Comparison of ENCODE assay signal across 8 mouse cellular contexts in genomic region chr17:47873341-47873791, GRCm38 (mm10). TPM values are rescaled to one million over a fixed set of nuclear protein-coding genes. Genes with fewer than 3 reads are reported as not detected.
DNase-seq lines count a peak whose midpoint lies in the region; ATAC-seq lines count a peak whose summit lies in the region.

No protein-coding gene starts in this region.

- H3K4me2 ChIP-seq in embryonic facial prominence, embryonic 14.5 days (ENCODE audit: low read depth, low read length), result no peak overlapping the region; the same call in 1 of the 2 replicates
- H3K4me2 ChIP-seq in limb, embryonic 13.5 days (replicated peaks), result peak overlapping the region; percentile 28; the same call in 1 of the 2 replicates
- peak overlapping the region; percentile 33 for H3K4me2 ChIP-seq in midbrain, embryonic 15.5 days

- no peak overlapping the region for H3K4me3 ChIP-seq in embryonic facial prominence, embryonic 14.5 days (ENCODE audit: low read depth, low read length)
- no peak overlapping the region for H3K4me3 ChIP-seq in limb, embryonic 13.5 days
- no peak overlapping the region for H3K4me3 ChIP-seq in midbrain, embryonic 15.5 days

- H3K27ac ChIP-seq in embryonic facial prominence, embryonic 14.5 days (replicated peaks; ENCODE audit: low read depth, low read length), result no peak overlapping the region
- no peak overlapping the region for H3K27ac ChIP-seq in limb, embryonic 13.5 days
- peak overlapping the region; percentile 82 for H3K27ac ChIP-seq in midbrain, embryonic 15.5 days

- no peaks in the 10 kb centered on the region for H3K9me3 ChIP-seq in embryonic facial prominence, embryonic 14.5 days (ENCODE audit: control insufficient read depth, low read length)
- H3K9me3 ChIP-seq in limb, embryonic 13.5 days, result no peaks in the 10 kb centered on the region
- H3K9me3 ChIP-seq in midbrain, embryonic 15.5 days, result no peaks in the 10 kb centered on the region

- DNase-seq in 3134 (ENCODE audit: extremely low read depth, insufficient read length, low spot score), result peak; percentile 42
- peak; percentile 68 for DNase-seq in adrenal gland, postnatal 25 days
- peak; percentile 83 for DNase-seq in embryonic facial prominence, embryonic 14.5 days (ENCODE audit: low spot score)
- peak; percentile 80 to 87 for DNase-seq in heart, adult 9 months (ENCODE audit: low spot score in 2 of 2)
- DNase-seq in kidney, adult 9 months, result peak; percentile 87
- DNase-seq in spleen, postnatal 10 days (ENCODE audit: low spot score in 2 of 2), result peak; percentile 77 to 87

- peak; percentile 58 for ATAC-seq in embryonic facial prominence, embryonic 14.5 days (ENCODE audit: low read depth)
- ATAC-seq in limb, embryonic 13.5 days (ENCODE audit: low FRiP score, low read depth), result peak; percentile 16; the same call in 1 of the 2 replicates
- ATAC-seq in midbrain, embryonic 15.5 days (replicated peaks), result peak; percentile 31

- peaks cover 12% of the 10 kb centered on the region for H3K4me1 ChIP-seq in embryonic facial prominence, embryonic 14.5 days (ENCODE audit: control insufficient read depth, insufficient read depth, low read length)
- peaks cover 41% of the 10 kb centered on the region for H3K4me1 ChIP-seq in limb, embryonic 13.5 days
- peaks cover 63% of the 10 kb centered on the region for H3K4me1 ChIP-seq in midbrain, embryonic 15.5 days

- H3K27me3 ChIP-seq in embryonic facial prominence, embryonic 14.5 days (replicated peaks; ENCODE audit: control insufficient read depth, insufficient read depth, low read length), result no peaks in the 10 kb centered on the region
- H3K27me3 ChIP-seq in limb, embryonic 13.5 days, result no peaks in the 10 kb centered on the region
- H3K27me3 ChIP-seq in midbrain, embryonic 15.5 days (replicated peaks), result no peaks in the 10 kb centered on the region

- H3K36me3 ChIP-seq in embryonic facial prominence, embryonic 14.5 days (ENCODE audit: control insufficient read depth, insufficient read depth, low read length), result peaks cover 80% of the 10 kb centered on the region
- H3K36me3 ChIP-seq in limb, embryonic 13.5 days, result peaks cover 95% of the 10 kb centered on the region
- 0 out of 2 replicates have a peak, but pooled peaks cover 10% of the 10 kb centered on the region for H3K36me3 ChIP-seq in midbrain, embryonic 15.5 days (replicated peaks)

- WGBS in embryonic facial prominence, embryonic 14.5 days, result 8% methylated on average over 9 of the region's 9 CpGs
- WGBS in limb, embryonic 13.5 days, result 14% methylated on average over 9 of the region's 9 CpGs
- 10% methylated on average over 9 of the region's 9 CpGs for WGBS in midbrain, embryonic 15.5 days

- no peak overlapping the region for H3K9ac ChIP-seq in embryonic facial prominence, embryonic 14.5 days (ENCODE audit: low read depth, low read length)
- H3K9ac ChIP-seq in limb, embryonic 13.5 days, result no peak overlapping the region
- H3K9ac ChIP-seq in midbrain, embryonic 15.5 days, result no peak overlapping the region

RNA-seq across cellular contexts. Expression of gene Mdfi, which starts 38.9 kb away (rescaled TPM):
- 2.4 TPM in 1 of 2 replicates, not detected in the other for total RNA-seq in adrenal gland, postnatal 25 days (2021)
- 54.5 and 64.6 TPM in 2 replicates for polyA plus RNA-seq in embryonic facial prominence, embryonic 14.5 days (2014; fragmentation: Nextera tagmentation; extraction: Ambion mirVana)
- 30.9 and 33.9 TPM in 2 replicates for polyA plus RNA-seq in limb, embryonic 13.5 days (2015; fragmentation: Nextera tagmentation; extraction: Ambion mirVana)
- polyA plus RNA-seq in midbrain, embryonic 15.5 days (2015; fragmentation: Nextera tagmentation; extraction: Ambion mirVana), result 2.7 and 3.6 TPM in 2 replicates

RNA-seq across cellular contexts. Expression of gene Foxp4, which starts 51.1 kb away (rescaled TPM):
- 25.1 and 33.4 TPM in 2 replicates for total RNA-seq in adrenal gland, postnatal 25 days (2021)
- 21.0 and 22.7 TPM in 2 replicates for polyA plus RNA-seq in embryonic facial prominence, embryonic 14.5 days (2014; fragmentation: Nextera tagmentation; extraction: Ambion mirVana)
- 25.9 and 30.2 TPM in 2 replicates for polyA plus RNA-seq in limb, embryonic 13.5 days (2015; fragmentation: Nextera tagmentation; extraction: Ambion mirVana)
- polyA plus RNA-seq in midbrain, embryonic 15.5 days (2015; fragmentation: Nextera tagmentation; extraction: Ambion mirVana), result 43.3 and 46.6 TPM in 2 replicates
